Mouse (Mus musculus) heart, embryonic 12.5 days (tissue): ENCODE measurements around the gene Rufy2. TPM values are rescaled to one million over a fixed set of nuclear protein-coding genes. Genes with fewer than 3 reads are reported as not detected.

Source experiments
- ATAC-seq: fragments of 200-750 bp; cut with Nextera tagmentation; 2 replicates; pipeline ENCODE4 v1.8.0; 2017; ENCODE audit warnings: moderate TSS enrichment, moderate library complexity; ENCODE audit not compliant: insufficient number of reproducible peaks, low FRiP score
- H3K27ac ChIP-seq: fragments of 300-500 bp; sonication (generic); 2 replicates; pipeline ENCODE4 v1.5.1; 2016; ENCODE audit warnings: mild to moderate bottlenecking, moderate library complexity; ENCODE audit not compliant: poor library complexity, severe bottlenecking
- H3K27me3 ChIP-seq: fragments of 300-500 bp; sonication (generic); replicated peaks from 2 replicates; pipeline ENCODE4 v1.6.1; 2016; ENCODE audit warnings: mild to moderate bottlenecking, moderate library complexity
- H3K36me3 ChIP-seq: fragments of 300-500 bp; sonication (generic); 2 replicates; pipeline ENCODE4 v1.6.1; 2016; ENCODE audit warnings: mild to moderate bottlenecking, moderate library complexity
- H3K4me1 ChIP-seq: fragments of 300-500 bp; sonication (generic); replicated peaks from 2 replicates; pipeline ENCODE4 v1.6.1; 2016; ENCODE audit warnings: mild to moderate bottlenecking
- H3K4me2 ChIP-seq: fragments of 300-500 bp; sonication (generic); 2 replicates; pipeline ENCODE4 v1.6.1; 2016; ENCODE audit warnings: mild to moderate bottlenecking, moderate library complexity
- H3K4me3 ChIP-seq: fragments of 300-500 bp; sonication (generic); 2 replicates; pipeline ENCODE4 v1.5.1; 2016; ENCODE audit warnings: mild to moderate bottlenecking
- H3K9ac ChIP-seq: fragments of 300-500 bp; sonication (generic); 2 replicates; pipeline ENCODE4 v1.6.1; 2016; ENCODE audit warnings: mild to moderate bottlenecking, moderate library complexity
- H3K9me3 ChIP-seq: fragments of 300-500 bp; sonication (generic); replicated peaks from 2 replicates; pipeline ENCODE4 v1.6.1; 2016; ENCODE audit warnings: mild to moderate bottlenecking, moderate library complexity
- WGBS: fragments of 180-500 bp; shearing (Covaris S2); methylation state at CpG from one replicate; pipeline ENCODE4 v1.1.7; 2016; 5-methylcytosine and 5-hydroxymethylcytosine counted together
- polyA plus RNA-seq: library from polyadenylated mRNA; unstranded; fragments of >200 nt; fragmentation: Nextera tagmentation; extraction: Ambion mirVana; gene quantifications from 2 replicates; pipeline ENCODE4 v1.2.1, GENCODE M21; 2016

The Rufy2 gene
- polyA plus RNA-seq, 1 experiment from 2014 or later: 15.9 TPM

DNA sequence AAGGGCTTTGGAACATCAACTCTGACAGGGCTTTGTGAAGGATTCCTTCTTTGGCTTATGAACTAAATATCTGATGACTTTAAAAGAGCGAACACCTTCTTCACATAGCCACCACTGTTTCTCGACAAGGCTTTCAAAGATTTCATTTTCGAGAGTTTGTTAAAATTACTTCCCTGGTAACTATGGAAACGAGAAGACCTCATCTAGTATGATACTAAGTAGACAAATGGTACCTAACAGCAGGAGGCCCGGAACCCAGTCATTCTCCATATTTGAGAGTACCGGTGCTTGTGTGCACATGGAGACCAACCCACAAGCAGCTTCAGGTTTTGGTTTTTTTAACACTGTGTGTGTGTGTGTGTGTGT is 46.8 kb downstream of the Rufy2 start:
- no peak overlapping the region for H3K4me2 ChIP-seq
- no peaks in the 10 kb centered on the region for H3K36me3 ChIP-seq
- WGBS: 87% methylated on average over 6 of the region's 6 CpGs
- no peak overlapping the region for H3K4me3 ChIP-seq
- no peak overlapping the region for H3K9ac ChIP-seq
- peaks cover 11% of the 10 kb centered on the region for H3K4me1 ChIP-seq
- H3K9me3 ChIP-seq: no peaks in the 10 kb centered on the region
- H3K27ac ChIP-seq: no peak overlapping the region
- no peak for ATAC-seq
- no peaks in the 10 kb centered on the region for H3K27me3 ChIP-seq

DNA sequence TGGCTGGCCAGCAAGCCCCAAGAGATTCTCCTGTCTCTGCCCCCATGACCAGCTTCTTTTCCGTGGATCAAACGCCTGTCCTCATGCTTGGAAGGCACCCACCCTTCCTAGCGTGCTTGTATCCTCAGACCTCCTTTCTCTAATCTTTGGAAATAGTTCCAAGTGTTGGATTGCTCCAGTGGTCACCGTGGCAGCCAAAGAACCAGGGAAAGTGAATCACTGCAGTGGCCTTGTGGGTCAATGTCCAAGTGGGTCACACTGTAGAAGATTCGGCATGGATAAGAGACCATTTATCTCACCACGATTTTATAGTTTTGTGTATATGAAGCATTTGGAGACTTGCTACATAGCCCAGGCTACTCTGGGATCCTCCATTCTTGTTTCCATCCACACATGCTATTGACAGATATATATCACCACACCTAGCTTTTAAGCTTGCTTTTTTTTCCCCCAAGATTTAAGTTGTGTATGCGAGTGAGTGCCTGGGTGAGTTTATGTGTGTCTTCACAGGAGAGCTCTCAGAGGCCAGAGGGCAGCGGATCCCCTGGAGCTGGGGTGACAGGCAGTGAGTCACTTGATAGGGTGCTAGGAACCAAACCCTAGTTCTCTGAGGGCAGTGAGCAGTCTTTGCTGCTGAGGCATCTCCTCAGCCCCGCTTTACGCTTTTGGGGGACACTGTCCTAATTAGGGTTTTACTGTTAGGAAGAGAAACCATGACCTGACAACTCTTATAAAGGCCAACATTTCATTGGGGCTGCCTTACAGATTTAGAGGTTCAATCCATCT is 47.5 kb downstream of the Rufy2 start:
- Histone ChIP-seq H3K9me3 (no peaks in the 10 kb centered on the region), H3K36me3 (no peaks in the 10 kb centered on the region), H3K4me2 (no peak overlapping the region), H3K4me1 (peaks cover 8% of the 10 kb centered on the region), H3K27ac (no peak overlapping the region), H3K9ac (no peak overlapping the region), H3K4me3 (no peak overlapping the region), H3K27me3 (no peaks in the 10 kb centered on the region)
- WGBS: 86% methylated on average over 10 of the region's 10 CpGs
- no peak for ATAC-seq

DNA sequence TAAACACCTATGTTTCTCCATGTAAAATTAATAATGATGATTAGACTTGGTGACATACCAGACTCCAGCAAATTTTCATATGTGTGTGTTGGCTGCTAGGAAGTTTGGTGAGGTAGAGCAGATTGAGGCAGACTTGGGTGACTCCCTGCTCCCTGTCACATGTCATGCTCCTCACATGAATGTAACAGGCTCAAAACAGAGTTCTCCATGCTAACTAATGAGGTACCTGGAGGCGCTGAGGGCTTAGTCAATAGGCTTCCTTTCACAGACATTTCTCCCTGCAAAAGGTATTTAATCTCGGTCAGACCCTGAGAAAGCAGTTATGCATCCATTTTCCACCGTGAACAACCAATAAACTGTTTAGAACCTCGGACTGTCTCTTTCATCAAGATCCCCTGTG is 48.4 kb downstream of the Rufy2 start:
- Histone ChIP-seq H3K4me1 (peaks cover 8% of the 10 kb centered on the region), H3K4me3 (no peak overlapping the region), H3K36me3 (no peaks in the 10 kb centered on the region), H3K9ac (no peak overlapping the region), H3K9me3 (no peaks in the 10 kb centered on the region), H3K27me3 (no peaks in the 10 kb centered on the region), H3K4me2 (no peak overlapping the region), H3K27ac (no peak overlapping the region)
- WGBS: 80% methylated on average over 4 of the region's 4 CpGs
- ATAC-seq: no peak

DNA sequence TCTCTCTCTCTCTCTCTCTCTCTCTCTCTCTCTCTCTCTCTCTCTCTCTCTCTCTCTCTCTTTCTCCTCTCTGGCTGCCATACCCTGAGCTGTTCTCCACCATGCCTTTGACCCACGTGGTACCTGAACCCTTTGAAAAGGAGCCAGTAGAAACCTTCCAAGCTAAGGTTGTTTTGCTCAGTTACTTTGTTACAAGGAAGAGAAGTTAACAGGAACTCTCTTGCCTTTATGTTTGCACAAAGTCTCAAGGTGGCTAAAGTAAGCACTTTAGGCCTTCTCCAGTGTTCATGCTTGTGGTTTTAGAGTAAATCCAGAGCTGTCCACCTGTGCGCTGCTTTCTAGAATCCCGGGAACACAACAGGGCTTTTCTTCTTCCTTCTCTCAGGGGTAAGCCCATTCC is 52.2 kb downstream of the Rufy2 start:
- ATAC-seq: no peak
- Histone ChIP-seq H3K36me3 (no peaks in the 10 kb centered on the region), H3K4me1 (no peaks in the 10 kb centered on the region), H3K27me3 (no peaks in the 10 kb centered on the region), H3K9me3 (no peaks in the 10 kb centered on the region), H3K9ac (no peak overlapping the region), H3K4me2 (no peak overlapping the region), H3K27ac (no peak overlapping the region), H3K4me3 (no peak overlapping the region)
- 69% methylated on average over 3 of the region's 3 CpGs for WGBS

DNA sequence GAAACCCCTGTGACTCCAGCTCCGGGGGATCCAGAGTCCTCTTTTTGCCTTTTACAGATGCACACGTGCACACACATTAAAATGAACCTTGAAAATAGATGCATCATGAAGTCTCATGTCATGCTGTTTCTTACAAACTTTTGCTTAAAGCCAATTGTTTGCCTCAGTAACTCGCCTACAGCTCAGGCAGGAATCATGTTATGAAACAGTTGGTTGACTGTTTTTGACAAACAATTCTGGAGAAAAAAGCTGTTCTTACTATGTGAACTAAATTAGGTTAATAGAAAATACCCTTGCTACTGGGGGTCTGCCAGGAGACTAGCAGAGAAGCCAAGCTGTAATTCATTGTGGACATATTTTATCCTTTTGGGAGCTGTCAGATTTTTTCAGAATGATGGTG is 52.9 kb downstream of the Rufy2 start:
- Histone ChIP-seq H3K9me3 (no peaks in the 10 kb centered on the region), H3K36me3 (no peaks in the 10 kb centered on the region), H3K27me3 (no peaks in the 10 kb centered on the region), H3K27ac (no peak overlapping the region), H3K4me2 (no peak overlapping the region), H3K4me3 (no peak overlapping the region), H3K4me1 (no peaks in the 10 kb centered on the region), H3K9ac (no peak overlapping the region)
- 74% methylated on average over 3 of the region's 3 CpGs for WGBS
- ATAC-seq: no peak

DNA sequence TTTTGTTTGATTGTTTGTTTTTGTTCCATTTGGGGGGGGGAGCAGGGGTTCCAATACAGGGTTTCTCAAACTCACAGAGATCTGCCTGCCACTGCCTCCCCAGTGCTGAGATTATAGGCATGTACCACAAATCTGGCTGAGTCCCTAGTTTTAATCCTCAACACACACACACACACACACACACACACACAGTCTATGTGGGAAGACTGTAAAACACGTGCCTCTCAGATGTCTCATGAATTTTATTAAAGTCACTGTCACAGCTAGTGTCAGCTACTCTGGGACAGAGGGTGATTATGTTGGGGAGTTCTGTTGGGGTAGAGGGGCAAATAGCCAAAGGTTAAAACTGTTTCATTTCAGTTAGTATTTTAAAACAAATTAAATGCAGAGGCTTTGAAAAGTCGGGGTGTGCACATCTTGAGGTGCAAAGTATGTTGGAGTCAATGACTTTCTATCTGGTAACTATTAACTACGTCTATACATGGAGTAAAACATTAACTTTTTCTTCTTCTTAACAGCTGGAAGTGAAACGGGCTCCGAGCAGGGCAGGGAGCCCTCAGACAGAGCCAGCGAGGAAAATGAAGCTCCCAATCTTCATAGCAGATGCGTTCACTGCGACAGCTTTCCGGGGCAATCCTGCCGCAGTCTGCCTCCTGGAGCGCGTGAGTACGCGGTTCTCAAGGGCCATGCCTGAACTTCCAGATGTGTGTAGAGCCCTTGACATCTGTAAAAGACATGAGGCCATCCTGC is 58.7 kb downstream of the Rufy2 start:
- peaks cover 4% of the 10 kb centered on the region; the same call in 1 of the 2 replicates for H3K4me1 ChIP-seq
- H3K4me3 ChIP-seq: no peak overlapping the region
- no peaks in the 10 kb centered on the region for H3K9me3 ChIP-seq
- WGBS: 80% methylated on average over 14 of the region's 14 CpGs
- no peak overlapping the region for H3K27ac ChIP-seq
- H3K27me3 ChIP-seq: no peaks in the 10 kb centered on the region
- ATAC-seq: no peak
- H3K9ac ChIP-seq: no peak overlapping the region
- H3K36me3 ChIP-seq: no peaks in the 10 kb centered on the region
- H3K4me2 ChIP-seq: no peak overlapping the region

DNA sequence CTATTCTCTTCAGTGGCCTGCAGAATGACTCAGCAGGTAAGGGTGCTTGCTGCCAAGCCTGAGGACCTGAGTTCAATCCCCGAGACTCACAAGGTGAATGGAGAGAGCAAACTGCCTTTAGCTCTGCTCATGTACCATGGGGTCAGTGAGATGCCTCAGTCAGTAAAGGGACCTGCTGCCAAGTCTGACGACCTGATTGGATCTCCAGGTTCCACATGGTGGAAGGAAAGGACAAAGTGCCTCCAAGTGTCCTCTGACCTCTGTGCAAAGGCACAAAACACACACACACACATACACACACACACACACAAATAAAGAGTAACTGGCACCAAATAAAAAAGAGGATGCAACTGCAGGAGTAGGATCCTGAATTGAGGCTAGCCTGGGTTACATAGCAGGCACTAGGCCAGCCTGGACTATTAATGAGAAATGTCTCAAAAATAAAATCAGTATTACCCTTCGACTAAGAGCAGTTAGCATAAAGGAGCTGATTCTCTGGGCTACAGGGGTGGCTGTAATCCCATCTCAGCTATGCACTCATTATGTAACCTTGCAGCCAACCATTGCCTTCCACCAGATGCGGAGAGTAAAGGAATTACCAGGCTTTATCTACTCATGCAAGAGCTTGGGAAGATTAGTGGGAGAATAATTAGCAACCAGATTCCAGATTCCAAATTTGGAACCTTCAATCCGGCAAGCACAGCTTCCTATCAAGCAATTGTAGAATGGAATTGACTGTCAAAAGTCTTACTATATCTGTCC is 60.0 kb downstream of the Rufy2 start:
- ATAC-seq: no peak
- WGBS: 63% methylated on average over 5 of the region's 5 CpGs
- Histone ChIP-seq H3K9me3 (no peaks in the 10 kb centered on the region), H3K9ac (no peak overlapping the region), H3K4me3 (no peak overlapping the region), H3K4me1 (peaks cover 4% of the 10 kb centered on the region; the same call in 1 of the 2 replicates), H3K4me2 (no peak overlapping the region), H3K27me3 (no peaks in the 10 kb centered on the region), H3K27ac (no peak overlapping the region), H3K36me3 (no peaks in the 10 kb centered on the region)

DNA sequence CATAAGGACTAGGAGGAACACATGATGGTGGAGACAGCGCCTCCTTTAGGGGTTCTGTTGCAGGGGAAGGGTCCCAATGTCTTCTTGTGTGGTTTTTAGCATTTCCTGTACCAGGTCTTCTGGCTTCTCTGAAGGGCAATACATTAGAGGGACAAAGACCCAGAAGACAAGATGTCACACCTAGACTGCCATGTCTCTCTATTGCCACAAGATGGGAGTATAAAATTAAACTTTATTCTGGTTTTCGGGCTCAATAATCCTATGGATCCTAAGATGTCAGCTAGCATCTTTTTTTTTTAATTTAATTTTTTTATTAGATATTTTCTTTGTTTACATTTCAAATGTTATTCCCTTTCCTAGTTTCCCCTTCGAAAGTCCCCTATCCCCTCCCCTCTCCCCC is 63.1 kb downstream of the Rufy2 start:
- H3K4me2 ChIP-seq: no peak overlapping the region
- no peaks in the 10 kb centered on the region for H3K36me3 ChIP-seq
- H3K27ac ChIP-seq: no peak overlapping the region
- H3K9me3 ChIP-seq: no peaks in the 10 kb centered on the region
- ATAC-seq: no peak
- no peaks in the 10 kb centered on the region for H3K27me3 ChIP-seq
- H3K9ac ChIP-seq: no peak overlapping the region
- H3K4me3 ChIP-seq: no peak overlapping the region
- 55% methylated on average over 3 of the region's 3 CpGs for WGBS
- H3K4me1 ChIP-seq: peaks cover 4% of the 10 kb centered on the region; the same call in 1 of the 2 replicates

DNA sequence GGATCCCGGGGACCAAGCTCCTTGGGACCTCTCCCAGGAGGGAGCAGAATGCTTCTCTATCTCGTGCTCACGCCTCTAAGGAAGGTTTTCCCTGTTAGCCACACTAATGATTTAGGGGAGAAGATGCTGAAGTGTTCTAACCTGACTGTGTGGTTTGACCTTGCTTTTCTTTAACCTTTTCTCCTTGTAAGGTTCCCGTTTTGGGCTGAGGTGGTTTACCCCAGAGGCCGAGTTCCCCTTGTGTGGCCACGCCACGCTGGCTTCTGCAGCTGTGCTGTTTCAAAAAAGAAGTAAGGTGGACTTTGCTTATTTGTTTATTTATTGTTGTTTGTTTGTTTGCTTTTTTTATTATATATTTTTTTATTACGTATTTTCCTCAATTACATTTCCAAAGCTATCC is 67.7 kb downstream of the Rufy2 start:
- H3K36me3 ChIP-seq: no peaks in the 10 kb centered on the region
- no peak overlapping the region for H3K9ac ChIP-seq
- WGBS: 81% methylated on average over 8 of the region's 8 CpGs
- no peaks in the 10 kb centered on the region for H3K27me3 ChIP-seq
- ATAC-seq: no peak
- H3K27ac ChIP-seq: no peak overlapping the region
- no peaks in the 10 kb centered on the region for H3K9me3 ChIP-seq
- no peak overlapping the region for H3K4me3 ChIP-seq
- H3K4me2 ChIP-seq: no peak overlapping the region
- H3K4me1 ChIP-seq: no peaks in the 10 kb centered on the region; the same call in 1 of the 2 replicates

DNA sequence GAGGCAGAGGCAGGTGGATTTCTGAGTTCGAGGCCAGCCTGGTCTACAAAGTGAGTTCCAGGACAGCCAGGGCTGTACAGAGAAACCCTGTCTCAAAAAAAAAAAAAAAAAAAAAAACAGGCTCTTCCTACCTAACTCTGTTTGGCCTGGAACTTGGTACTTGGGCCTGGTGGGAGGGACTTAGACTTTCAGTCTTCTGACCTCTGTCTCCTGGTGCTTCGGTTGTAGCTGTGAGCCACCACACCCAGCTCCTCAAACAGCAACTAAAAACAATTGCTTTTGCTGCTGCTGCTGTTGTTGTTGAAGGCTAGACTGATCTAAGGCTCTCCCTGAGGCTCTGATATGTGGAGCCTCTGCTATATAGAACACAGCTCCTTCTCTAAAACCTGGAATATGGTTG is 69.1 kb downstream of the Rufy2 start:
- Histone ChIP-seq H3K9ac (no peak overlapping the region), H3K9me3 (no peaks in the 10 kb centered on the region), H3K4me2 (no peak overlapping the region), H3K27ac (no peak overlapping the region), H3K4me1 (0 out of 2 replicates have a peak, but pooled peaks cover 3% of the 10 kb centered on the region), H3K27me3 (no peaks in the 10 kb centered on the region), H3K4me3 (no peak overlapping the region), H3K36me3 (no peaks in the 10 kb centered on the region)
- no peak for ATAC-seq
- WGBS: 73% methylated on average over 2 of the region's 2 CpGs

DNA sequence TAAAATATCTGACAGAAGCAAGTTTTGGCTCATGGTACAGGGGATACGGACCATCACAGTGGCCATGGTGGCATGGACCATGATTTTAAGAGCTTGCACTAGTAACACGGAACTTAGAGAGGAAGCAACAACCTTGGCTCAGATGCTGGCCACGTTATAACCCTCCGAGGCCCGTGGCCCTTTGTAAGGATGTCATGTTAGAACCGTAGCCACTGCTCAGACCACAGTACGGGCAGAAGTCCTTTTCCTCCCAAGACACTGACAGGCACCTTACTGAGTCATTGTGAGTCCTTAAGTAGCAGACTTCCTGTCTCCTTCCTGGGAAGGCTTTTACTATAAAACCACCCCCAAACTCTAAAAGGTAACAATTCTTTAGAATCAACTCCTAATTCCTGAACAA is 71.2 kb downstream of the Rufy2 start:
- no peak overlapping the region for H3K9ac ChIP-seq
- H3K9me3 ChIP-seq: no peaks in the 10 kb centered on the region
- H3K4me3 ChIP-seq: no peak overlapping the region
- no peak overlapping the region for H3K27ac ChIP-seq
- ATAC-seq: no peak
- 65% methylated on average over 7 of the region's 7 CpGs for WGBS
- H3K36me3 ChIP-seq: no peaks in the 10 kb centered on the region
- 0 out of 2 replicates have a peak, but pooled peaks cover 3% of the 10 kb centered on the region for H3K4me1 ChIP-seq
- H3K27me3 ChIP-seq: no peaks in the 10 kb centered on the region
- no peak overlapping the region for H3K4me2 ChIP-seq
